ENCODE assay signal across 9 mouse cellular contexts in genomic region chr6:129365959-129366359, GRCm38 (mm10). TPM values are rescaled to one million over a fixed set of nuclear protein-coding genes. Genes with fewer than 3 reads are reported as not detected.
DNase-seq lines count a peak whose midpoint lies in the region; TF ChIP-seq lines count a peak whose summit lies in the region.
"Had no signal": no experiment of that assay in that cellular context is flagged by ENCODE, and none has a peak within 500 bp of the region (broad histone marks: within the 10 kb centered on the region; RNA-seq: fewer than 3 reads in every experiment).

No protein-coding gene starts in this region.

- no peaks in the 10 kb centered on the region for H3K27me3 ChIP-seq in midbrain, embryonic 10.5 days (ENCODE audit: low read depth, poor library complexity, severe bottlenecking)

- intact Hi-C loops in gastrocnemius, adult 2 months (cut with DNase I), result loop anchor here (5.0 to 10.0 kb wide), 3 partner anchors 109 to 514 kb away; no protein-coding TSS in a partner anchor
- intact Hi-C loops in heart, postnatal 10 days (cut with DNase I), result loop anchor here (2.0 to 5.0 kb wide), 2 partner anchors 34 to 511 kb away; partner anchors contain the start of gene 4922502D21Rik

- H3K9me3 ChIP-seq in midbrain, embryonic 10.5 days (replicated peaks), result no peaks in the 10 kb centered on the region

- no peaks in the 10 kb centered on the region for H3K4me1 ChIP-seq in midbrain, embryonic 10.5 days

- 24% methylated on average over 6 of the region's 6 CpGs for WGBS in midbrain, embryonic 10.5 days

- peak; percentile 23 for DNase-seq in gastrocnemius, adult 2 months
- DNase-seq in gastrocnemius, adult 8-10 months (ENCODE audit: low spot score in 2 of 2), result no peak
- peak; percentile 50 for DNase-seq in MEL-GATA-1-ER (ENCODE audit: extremely low read depth, low read depth)
- peak; percentile 73 to 84 for DNase-seq in cerebellum, postnatal 10 days
- peak; percentile 55 to 73 for DNase-seq in heart, postnatal 10 days
- peak; percentile 15 to 23 for DNase-seq in kidney, postnatal 4 days
- DNase-seq in midbrain, embryonic 10.5 days (ENCODE audit: low spot score), result peak; percentile 21
- peak; percentile 5 for DNase-seq in spleen, adult 12 weeks (ENCODE audit: low spot score)

- no peak overlapping the region for H3K27ac ChIP-seq in gastrocnemius, adult 2 months
- no peak overlapping the region for H3K27ac ChIP-seq in midbrain, embryonic 10.5 days (replicated peaks)

- no peaks in the 10 kb centered on the region for H3K36me3 ChIP-seq in midbrain, embryonic 10.5 days

- peak; percentile 91 for TF ChIP-seq CTCF in gastrocnemius, adult 2 months (IDR thresholded peaks at IDR 0.05)

- no peak overlapping the region for H3K4me3 ChIP-seq in gastrocnemius, adult 2 months
- no peak overlapping the region for H3K4me3 ChIP-seq in midbrain, embryonic 10.5 days

RNA-seq across cellular contexts. Expression of gene Clec12b, which starts 19.7 kb away (rescaled TPM):
- total RNA-seq in gastrocnemius, adult 2 months (2021), result not detected
- not detected for total RNA-seq in gastrocnemius, adult 8-10 months (2022)
- total RNA-seq in heart, postnatal 10 days (2021), result not detected
- not detected in 2 replicates for polyA plus RNA-seq in midbrain, embryonic 10.5 days (2016; fragmentation: Nextera tagmentation; extraction: Ambion mirVana)
- total RNA-seq: left cerebral cortex, postnatal 36 days had no signal

RNA-seq across cellular contexts. Expression of gene Clec12a, which starts 23.5 kb away (rescaled TPM):
- total RNA-seq in gastrocnemius, adult 2 months (2021), result under 1 TPM in 1 of 2 experiments, not detected in 1; 0.14 TPM
- total RNA-seq in gastrocnemius, adult 8-10 months (2022), result under 1 TPM in 3 of 4 experiments, not detected in 1; 0.13 to 0.61 (median 0.22) TPM
- total RNA-seq in heart, postnatal 10 days (2021), result under 1 TPM; 0.19 to 0.74 TPM
- 0.09 and 0.26 TPM in 2 replicates for polyA plus RNA-seq in midbrain, embryonic 10.5 days (2016; fragmentation: Nextera tagmentation; extraction: Ambion mirVana)

RNA-seq across cellular contexts. Expression of gene Clec1b, which starts 31.1 kb away (rescaled TPM):
- under 1 TPM in 1 of 2 experiments, not detected in 1; 0.42 TPM for total RNA-seq in gastrocnemius, adult 2 months (2021)
- total RNA-seq in gastrocnemius, adult 8-10 months (2022), result not detected
- total RNA-seq in heart, postnatal 10 days (2021), result 1 to 10 TPM in 1 of 2 experiments, under 1 TPM in 1; 0.97 to 1.4 TPM
- polyA plus RNA-seq in midbrain, embryonic 10.5 days (2016; fragmentation: Nextera tagmentation; extraction: Ambion mirVana), result 12.0 and 20.7 TPM in 2 replicates

RNA-seq across cellular contexts. Expression of gene 4922502D21Rik, which starts 34.4 kb away (rescaled TPM):
- total RNA-seq in gastrocnemius, adult 2 months (2021), result not detected
- total RNA-seq in gastrocnemius, adult 8-10 months (2022), result not detected
- not detected for total RNA-seq in heart, postnatal 10 days (2021)
- not detected in 2 replicates for polyA plus RNA-seq in midbrain, embryonic 10.5 days (2016; fragmentation: Nextera tagmentation; extraction: Ambion mirVana)
- total RNA-seq: left cerebral cortex, postnatal 36 days had no signal

RNA-seq across cellular contexts. Expression of gene Clec9a, which starts 42.7 kb away (rescaled TPM):
- total RNA-seq in gastrocnemius, adult 2 months (2021), result not detected
- not detected for total RNA-seq in gastrocnemius, adult 8-10 months (2022)
- under 1 TPM; 0.19 to 0.47 TPM for total RNA-seq in heart, postnatal 10 days (2021)
- 0.11 and 0.21 TPM in 2 replicates for polyA plus RNA-seq in midbrain, embryonic 10.5 days (2016; fragmentation: Nextera tagmentation; extraction: Ambion mirVana)
- total RNA-seq: left cerebral cortex, postnatal 36 days had no signal

Comparison
In these comparisons a context has a peak if more than half of its experiments do, and no peak if none do; other contexts are left out.
1. DNase-seq: peak in gastrocnemius, adult 2 months (single experiment), MEL-GATA-1-ER (single experiment), cerebellum, postnatal 10 days (2 of 2), heart, postnatal 10 days (2 of 2), kidney, postnatal 4 days (2 of 2), midbrain, embryonic 10.5 days (single experiment) and spleen, adult 12 weeks (single experiment); none in gastrocnemius, adult 8-10 months (0 of 2).